Mouse (Mus musculus): Measurements from ENCODE around the gene Actr1a. TPM values are rescaled to one million over a fixed set of nuclear protein-coding genes. Genes with fewer than 3 reads are reported as not detected.
A peak's percentile ranks its signal among the peaks of the same experiment; 100 is the strongest.

Actr1a gene
- polyA plus RNA-seq, 1 experiment from 2014 or later = 258 TPM

- 90% methylated on average over 23 of the region's 23 CpGs for WGBS
- Histone ChIP-seq H3K27ac (replicated peaks) (no peak overlapping the region), H3K4me2 (replicated peaks) (no peak overlapping the region), H3K9me3 (no peaks in the 10 kb centered on the region), H3K27me3 (no peaks in the 10 kb centered on the region), H3K36me3 (0 out of 2 replicates have a peak, but pooled peaks cover 3% of the 10 kb centered on the region), H3K4me3 (no peak overlapping the region), H3K9ac (replicated peaks) (no peak overlapping the region), H3K4me1 (no peaks in the 10 kb centered on the region)
- ATAC-seq (ENCODE audit: low FRiP score, low read depth) = no peak
Observed at GRCm38 (mm10) chr19:46367798-46368590, 27.6 kb downstream of the Actr1a start.

GRCm38 (mm10) chr19:46363294-46364009 is 32.1 kb downstream of the Actr1a start:
- 91% methylated on average over 11 of the region's 11 CpGs for WGBS

GRCm38 (mm10) chr19:46362104-46362503 is 33.4 kb downstream of the Actr1a start:
- no peak for ATAC-seq (ENCODE audit: low FRiP score, low read depth)
- peaks cover 17% of the 10 kb centered on the region for H3K27me3 ChIP-seq
- 92% methylated on average over 8 of the region's 8 CpGs for WGBS
- H3K4me1 ChIP-seq = peaks cover 4% of the 10 kb centered on the region
- no peak overlapping the region for H3K9ac ChIP-seq (replicated peaks)
- no peak overlapping the region for H3K4me3 ChIP-seq
- no peaks in the 10 kb centered on the region for H3K9me3 ChIP-seq
- H3K4me2 ChIP-seq (replicated peaks) = no peak overlapping the region
- H3K36me3 ChIP-seq = no peaks in the 10 kb centered on the region
- H3K27ac ChIP-seq (replicated peaks) = no peak overlapping the region

More at GRCm38 (mm10) chr19:46363294-46364009, 32.1 kb downstream of the Actr1a start:
- Histone ChIP-seq H3K4me2 (replicated peaks) (no peak overlapping the region), H3K27me3 (peaks cover 3% of the 10 kb centered on the region), H3K9me3 (no peaks in the 10 kb centered on the region), H3K4me1 (no peaks in the 10 kb centered on the region), H3K4me3 (no peak overlapping the region), H3K36me3 (no peaks in the 10 kb centered on the region), H3K27ac (replicated peaks) (no peak overlapping the region), H3K9ac (replicated peaks) (no peak overlapping the region)
- no peak for ATAC-seq (ENCODE audit: low FRiP score, low read depth)

- WGBS = 63% methylated on average over 4 of the region's 4 CpGs
- no peak for ATAC-seq (ENCODE audit: low FRiP score, low read depth)
- Histone ChIP-seq H3K4me2 (replicated peaks) (no peak overlapping the region), H3K36me3 (no peaks in the 10 kb centered on the region), H3K9ac (replicated peaks) (no peak overlapping the region), H3K27ac (replicated peaks) (no peak overlapping the region), H3K27me3 (peaks cover 26% of the 10 kb centered on the region), H3K9me3 (no peaks in the 10 kb centered on the region), H3K4me3 (no peak overlapping the region), H3K4me1 (peaks cover 7% of the 10 kb centered on the region)
Observed at GRCm38 (mm10) chr19:46358381-46358780, 37.2 kb downstream of the Actr1a start.

- Histone ChIP-seq H3K27me3 (peaks cover 32% of the 10 kb centered on the region), H3K4me1 (peaks cover 7% of the 10 kb centered on the region), H3K9me3 (no peaks in the 10 kb centered on the region), H3K36me3 (no peaks in the 10 kb centered on the region), H3K4me3 (peak overlapping the region; percentile 52), H3K27ac (replicated peaks) (no peak overlapping the region), H3K4me2 (replicated peaks) (peak overlapping the region; percentile 86), H3K9ac (replicated peaks) (peak overlapping the region; percentile 72; the same call in 1 of the 2 replicates)
- no peak for ATAC-seq (ENCODE audit: low FRiP score, low read depth)
- WGBS = 18% methylated on average over 25 of the region's 25 CpGs
Observed at GRCm38 (mm10) chr19:46357344-46358280, 37.9 kb downstream of the Actr1a start.

- Histone ChIP-seq H3K9ac (replicated peaks) (peak overlapping the region; percentile 72), H3K4me1 (peaks cover 7% of the 10 kb centered on the region), H3K27me3 (peaks cover 37% of the 10 kb centered on the region), H3K4me3 (peak overlapping the region; percentile 52), H3K27ac (replicated peaks) (no peak overlapping the region), H3K9me3 (no peaks in the 10 kb centered on the region), H3K36me3 (no peaks in the 10 kb centered on the region), H3K4me2 (replicated peaks) (peak overlapping the region; percentile 86)
- WGBS = under 1% methylated on average over 29 of the region's 29 CpGs
- peak; percentile 89 for ATAC-seq (ENCODE audit: low FRiP score, low read depth)
Observed at GRCm38 (mm10) chr19:46356701-46357138, 38.8 kb downstream of the Actr1a start.

GRCm38 (mm10) chr19:46350168-46350932 is 45.2 kb downstream of the Actr1a start, which contains the start of gene 2310034G01Rik:
Gene 2310034G01Rik (minus strand): TSS chr19:46350302.
- peak within 1 kb of the TSS; percentile 75 for H3K27ac ChIP-seq (replicated peaks)
- peak within 1 kb of the TSS; percentile 89 for H3K4me2 ChIP-seq (replicated peaks)
- no peaks in the 10 kb centered on the region for H3K36me3 ChIP-seq
- H3K4me1 ChIP-seq = peaks cover 15% of the 10 kb centered on the region
- 69% methylated on average over 10 of the region's 10 CpGs for WGBS
- peaks cover 52% of the 10 kb centered on the region for H3K27me3 ChIP-seq
- no peaks in the 10 kb centered on the region for H3K9me3 ChIP-seq
- H3K4me3 ChIP-seq = peak within 1 kb of the TSS; percentile 54
- ATAC-seq (ENCODE audit: low FRiP score, low read depth) = no peak
- H3K9ac ChIP-seq (replicated peaks) = peak within 1 kb of the TSS; percentile 68

GRCm38 (mm10) chr19:46349550-46349949 is 46.0 kb downstream of the Actr1a start:
- Histone ChIP-seq H3K4me1 (peaks cover 15% of the 10 kb centered on the region), H3K9me3 (no peaks in the 10 kb centered on the region), H3K4me2 (replicated peaks) (peak overlapping the region; percentile 89), H3K27ac (replicated peaks) (no peak overlapping the region), H3K9ac (replicated peaks) (peak overlapping the region; percentile 68), H3K36me3 (no peaks in the 10 kb centered on the region), H3K27me3 (peaks cover 51% of the 10 kb centered on the region), H3K4me3 (peak overlapping the region; percentile 54)
- no peak; the same call in 1 of the 2 replicates for ATAC-seq (ENCODE audit: low FRiP score, low read depth)
- WGBS = 23% methylated on average over 6 of the region's 6 CpGs

- Histone ChIP-seq H3K36me3 (no peaks in the 10 kb centered on the region), H3K4me2 (replicated peaks) (peak overlapping the region; percentile 89), H3K27me3 (peaks cover 56% of the 10 kb centered on the region), H3K4me1 (peaks cover 15% of the 10 kb centered on the region), H3K4me3 (peak overlapping the region; percentile 54), H3K9ac (replicated peaks) (peak overlapping the region; percentile 68), H3K9me3 (no peaks in the 10 kb centered on the region), H3K27ac (replicated peaks) (peak overlapping the region; percentile 75)
- peak; percentile 81 for ATAC-seq (ENCODE audit: low FRiP score, low read depth)
- WGBS = under 1% methylated on average over 78 of the region's 78 CpGs
Observed at GRCm38 (mm10) chr19:46348761-46349458, 46.6 kb downstream of the Actr1a start.

GRCm38 (mm10) chr19:46347936-46348668 is 47.4 kb downstream of the Actr1a start:
- H3K4me3 ChIP-seq = peak overlapping the region; percentile 54
- H3K36me3 ChIP-seq = no peaks in the 10 kb centered on the region
- H3K4me1 ChIP-seq = peaks cover 15% of the 10 kb centered on the region
- peaks cover 55% of the 10 kb centered on the region for H3K27me3 ChIP-seq
- WGBS = 32% methylated on average over 14 of the region's 14 CpGs
- H3K27ac ChIP-seq (replicated peaks) = peak overlapping the region; percentile 75
- H3K9me3 ChIP-seq = no peaks in the 10 kb centered on the region
- ATAC-seq (ENCODE audit: low FRiP score, low read depth) = no peak
- peak overlapping the region; percentile 89 for H3K4me2 ChIP-seq (replicated peaks)
- peak overlapping the region; percentile 68 for H3K9ac ChIP-seq (replicated peaks)
